11 mouse cellular contexts compared by ENCODE assay signal in the genomic region with DNA sequence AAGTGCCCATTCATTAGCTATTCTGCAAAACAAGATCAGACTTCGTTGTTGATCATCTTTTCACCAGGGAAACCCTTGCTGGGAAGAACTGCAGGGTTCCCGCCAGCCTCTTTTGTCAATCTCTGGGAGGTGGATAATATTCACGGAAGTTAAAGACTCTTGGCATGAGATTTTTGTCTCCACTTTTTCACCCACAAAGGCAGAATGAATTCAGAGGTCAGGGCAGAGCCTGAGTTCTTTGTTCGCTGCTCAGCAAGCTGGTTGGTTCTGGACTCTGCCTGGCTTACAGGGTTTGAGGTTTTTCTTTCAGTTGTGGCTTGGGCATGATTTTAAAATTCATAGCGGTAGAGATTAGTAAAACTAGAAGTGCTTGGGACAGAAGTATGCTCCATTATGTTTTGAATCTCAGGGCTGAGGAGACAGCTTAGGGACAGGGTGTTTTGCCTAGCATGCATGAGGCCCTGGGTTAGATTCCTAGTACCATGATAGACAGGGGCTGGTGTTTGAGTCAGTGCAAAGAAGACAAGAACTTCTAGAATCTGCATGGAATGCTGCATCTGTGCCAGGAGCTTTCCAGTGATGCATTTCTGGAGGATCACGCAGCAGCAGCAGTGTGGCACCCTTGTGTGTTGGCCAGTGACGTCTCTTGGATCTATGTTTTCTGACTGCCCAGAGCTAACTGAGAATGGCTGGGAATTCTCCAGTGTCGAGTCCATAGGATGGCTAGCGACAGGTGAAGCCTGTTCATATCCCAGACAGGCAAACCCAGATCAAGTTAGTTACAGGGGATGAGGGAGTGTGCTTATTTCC. TPM values are rescaled to one million over a fixed set of nuclear protein-coding genes. Genes with fewer than 3 reads are reported as not detected.
DNase-seq lines count a peak whose midpoint lies in the region; ATAC-seq lines count a peak whose summit lies in the region.
"Had no signal": no experiment of that assay in that cellular context is flagged by ENCODE, and none has a peak within 500 bp of the region (broad histone marks: within the 10 kb centered on the region; RNA-seq: fewer than 3 reads in every experiment).

No protein-coding gene starts in this region.

- no peaks in the 10 kb centered on the region for H3K36me3 ChIP-seq in limb, embryonic 12.5 days
- no peaks in the 10 kb centered on the region for H3K36me3 ChIP-seq in limb, embryonic 10.5 days
- no peaks in the 10 kb centered on the region for H3K36me3 ChIP-seq in forebrain, embryonic 14.5 days (ENCODE audit: control insufficient read depth, insufficient read depth, low read length)
- no peaks in the 10 kb centered on the region for H3K36me3 ChIP-seq in midbrain, embryonic 10.5 days

- WGBS in limb, embryonic 12.5 days: 71% methylated on average over 9 of the region's 9 CpGs
- 76% methylated on average over 9 of the region's 9 CpGs for WGBS in limb, embryonic 10.5 days
- WGBS in forebrain, embryonic 14.5 days: 17% methylated on average over 9 of the region's 9 CpGs
- 31% methylated on average over 9 of the region's 9 CpGs for WGBS in midbrain, embryonic 10.5 days

- H3K9me3 ChIP-seq in limb, embryonic 12.5 days: no peaks in the 10 kb centered on the region
- H3K9me3 ChIP-seq in limb, embryonic 10.5 days (replicated peaks): no peaks in the 10 kb centered on the region
- H3K9me3 ChIP-seq in forebrain, embryonic 14.5 days (replicated peaks; ENCODE audit: control insufficient read depth, low read length): no peaks in the 10 kb centered on the region
- 0 out of 2 replicates have a peak, but pooled peaks cover 4% of the 10 kb centered on the region for H3K9me3 ChIP-seq in midbrain, embryonic 10.5 days (replicated peaks)

- H3K27me3 ChIP-seq in limb, embryonic 12.5 days: 0 out of 2 replicates have a peak, but pooled peaks cover 3% of the 10 kb centered on the region
- H3K27me3 ChIP-seq in limb, embryonic 10.5 days (ENCODE audit: low read depth, poor library complexity, severe bottlenecking): peaks cover 7% of the 10 kb centered on the region
- H3K27me3 ChIP-seq in forebrain, embryonic 14.5 days (replicated peaks; ENCODE audit: control insufficient read depth, insufficient read depth, low read length): peaks cover 6% of the 10 kb centered on the region
- peaks cover 34% of the 10 kb centered on the region for H3K27me3 ChIP-seq in midbrain, embryonic 10.5 days (ENCODE audit: low read depth, poor library complexity, severe bottlenecking)

- H3K4me3 ChIP-seq in limb, embryonic 12.5 days (replicated peaks): no peak overlapping the region
- H3K4me3 ChIP-seq in limb, embryonic 10.5 days: no peak overlapping the region
- no peak overlapping the region for H3K4me3 ChIP-seq in forebrain, embryonic 14.5 days (ENCODE audit: low read depth, low read length)
- no peak overlapping the region for H3K4me3 ChIP-seq in midbrain, embryonic 10.5 days
- H3K4me3 ChIP-seq: heart, adult 2 months had no signal

- H3K4me2 ChIP-seq in limb, embryonic 12.5 days: no peak overlapping the region
- H3K4me2 ChIP-seq in forebrain, embryonic 14.5 days (ENCODE audit: low read length): 0 out of 2 replicates have a peak overlapping the region, but pooled peaks have one; percentile 10

- DNase-seq in limb, embryonic 10.5 days (ENCODE audit: low spot score): no peak
- peak; percentile 55 for DNase-seq in forebrain, embryonic 14.5 days (ENCODE audit: low spot score)
- peak; percentile 54 for DNase-seq in midbrain, embryonic 10.5 days (ENCODE audit: low spot score)
- no peak for DNase-seq in spleen, postnatal 10 days (ENCODE audit: low spot score in 2 of 2)
- DNase-seq in right cerebral cortex, postnatal 36 days (ENCODE audit: low spot score in 2 of 2): no peak
- DNase-seq in spleen, postnatal 14 days (ENCODE audit: low spot score in 2 of 2): no peak
- DNase-seq: heart, adult 2 months; kidney, adult 8-10 months; thymus, postnatal 4 days had no signal

- peaks cover 22% of the 10 kb centered on the region for H3K4me1 ChIP-seq in limb, embryonic 12.5 days (replicated peaks)
- peaks cover 5% of the 10 kb centered on the region; the same call in 1 of the 2 replicates for H3K4me1 ChIP-seq in limb, embryonic 10.5 days
- H3K4me1 ChIP-seq in forebrain, embryonic 14.5 days (ENCODE audit: control insufficient read depth, insufficient read depth, low read length): peaks cover 13% of the 10 kb centered on the region
- peaks cover 44% of the 10 kb centered on the region for H3K4me1 ChIP-seq in midbrain, embryonic 10.5 days

- H3K27ac ChIP-seq in limb, embryonic 12.5 days: peak overlapping the region; percentile 17; the same call in 1 of the 2 replicates
- H3K27ac ChIP-seq in limb, embryonic 10.5 days: no peak overlapping the region
- H3K27ac ChIP-seq in forebrain, embryonic 14.5 days (ENCODE audit: low read depth, low read length): no peak overlapping the region
- peak overlapping the region; percentile 72 for H3K27ac ChIP-seq in midbrain, embryonic 10.5 days (replicated peaks)
- H3K27ac ChIP-seq: heart, adult 2 months had no signal

- no peak for ATAC-seq in limb, embryonic 12.5 days (ENCODE audit: insufficient number of reproducible peaks, insufficient read depth, low FRiP score, low TSS enrichment, low read depth)
- ATAC-seq in forebrain, embryonic 14.5 days: no peak; the same call in 1 of the 2 replicates
- ATAC-seq: lung, postnatal 0 days had no signal

- no peak overlapping the region for H3K9ac ChIP-seq in limb, embryonic 12.5 days (replicated peaks)
- H3K9ac ChIP-seq in forebrain, embryonic 14.5 days (ENCODE audit: low read length): peak overlapping the region; percentile 13; the same call in 1 of the 2 replicates

RNA-seq across cellular contexts. Expression of gene Plce1, which starts 7.4 kb away (rescaled TPM):
- 6.7 and 7.1 TPM in 2 replicates for polyA plus RNA-seq in limb, embryonic 12.5 days (2016; fragmentation: Nextera tagmentation; extraction: Ambion mirVana)
- polyA plus RNA-seq in limb, embryonic 10.5 days (2016; fragmentation: Nextera tagmentation; extraction: Ambion mirVana): 1.6 and 2.6 TPM in 2 replicates
- polyA plus RNA-seq in forebrain, embryonic 14.5 days (2014; fragmentation: Nextera tagmentation; extraction: Ambion mirVana): 3.4 and 5.1 TPM in 2 replicates
- 3.1 and 3.9 TPM in 2 replicates for polyA plus RNA-seq in midbrain, embryonic 10.5 days (2016; fragmentation: Nextera tagmentation; extraction: Ambion mirVana)

Comparison
In these comparisons a context has a peak if more than half of its experiments do, and no peak if none do; other contexts are left out.
1. H3K27ac ChIP-seq: peak in limb, embryonic 12.5 days (single experiment) and midbrain, embryonic 10.5 days (single experiment); none in limb, embryonic 10.5 days (single experiment) and forebrain, embryonic 14.5 days (single experiment).
2. DNase-seq: peak in forebrain, embryonic 14.5 days (single experiment) and midbrain, embryonic 10.5 days (single experiment); none in limb, embryonic 10.5 days (single experiment), spleen, postnatal 10 days (0 of 2), right cerebral cortex, postnatal 36 days (0 of 2) and spleen, postnatal 14 days (0 of 2).